Mouse (Mus musculus) lung, embryonic 16.5 days (tissue): Measurements from ENCODE around the gene C130026I21Rik. TPM values are rescaled to one million over a fixed set of nuclear protein-coding genes. Genes with fewer than 3 reads are reported as not detected.
"Not testable (repeated sequence)": the region's sequence is repeated elsewhere in the genome, so short reads cannot be mapped to it uniquely, and the experiment has no call there.

Experiments
- ATAC-seq: fragments of 200-750 bp; cut with Nextera tagmentation; 2 replicates; pipeline ENCODE4 v1.8.0; 2017; ENCODE audit warnings: low read depth, mild to moderate bottlenecking, moderate library complexity
- H3K27ac ChIP-seq: fragments of 300-500 bp; sonication (generic); 2 replicates; pipeline ENCODE4 v1.5.1; 2014; ENCODE audit warnings: mild to moderate bottlenecking, control low read depth, low read length
- H3K27me3 ChIP-seq: fragments of 300-500 bp; sonication (generic); 2 replicates; pipeline ENCODE4 v1.6.1; 2014; ENCODE audit warnings: low read depth, low read length, mixed read lengths; ENCODE audit not compliant: control insufficient read depth, insufficient read depth
- H3K36me3 ChIP-seq: fragments of 300-500 bp; sonication (generic); 2 replicates; pipeline ENCODE4 v1.6.1; 2014; ENCODE audit warnings: low read length; ENCODE audit not compliant: control insufficient read depth, insufficient read depth
- H3K4me1 ChIP-seq: fragments of 300-500 bp; sonication (generic); replicated peaks from 2 replicates; pipeline ENCODE4 v1.6.1; 2014; ENCODE audit warnings: low read length, mixed read lengths; ENCODE audit not compliant: control insufficient read depth, insufficient read depth
- H3K4me2 ChIP-seq: fragments of 300-500 bp; sonication (generic); 2 replicates; pipeline ENCODE4 v1.6.1; 2014; ENCODE audit warnings: low read depth, low read length, control low read depth
- H3K4me3 ChIP-seq: fragments of 300-500 bp; sonication (generic); 2 replicates; pipeline ENCODE4 v1.5.1; 2014; ENCODE audit warnings: mild to moderate bottlenecking, low read length, control low read depth
- H3K9ac ChIP-seq: fragments of 300-500 bp; sonication (generic); 2 replicates; pipeline ENCODE4 v1.6.1; 2014; ENCODE audit warnings: low read length, control low read depth
- H3K9me3 ChIP-seq: fragments of 300-500 bp; sonication (generic); 2 replicates; pipeline ENCODE4 v1.6.1; 2016; ENCODE audit warnings: low read length; ENCODE audit not compliant: control insufficient read depth
- WGBS: fragments of 180-500 bp; shearing (Covaris S2); extraction: QIAGEN DNeasy Blood & Tissue Kit; methylation state at CpG from one replicate; pipeline ENCODE4 v1.1.7; 2014; 5-methylcytosine and 5-hydroxymethylcytosine counted together
- polyA plus RNA-seq: library from polyadenylated mRNA; unstranded; fragments of >200 nt; fragmentation: Nextera tagmentation; extraction: Ambion mirVana; gene quantifications from 2 replicates; pipeline ENCODE4 v1.2.1, GENCODE M21; 2015

The C130026I21Rik gene
- polyA plus RNA-seq, 1 experiment from 2014 or later: 0.31 TPM

- ATAC-seq, H3K9ac ChIP-seq, H3K4me3 ChIP-seq, H3K27ac ChIP-seq, H3K4me2 ChIP-seq, H3K36me3 ChIP-seq, H3K4me1 ChIP-seq, H3K27me3 ChIP-seq, H3K9me3 ChIP-seq: not testable (repeated sequence)
- WGBS: 53% methylated on average over 2 of the region's 2 CpGs
These were observed 27.3 kb downstream of the C130026I21Rik start for GRCm38 (mm10) chr1:85243023-85243422.

GRCm38 (mm10) chr1:85239018-85239775 lies 31.2 kb downstream of the C130026I21Rik start:
- H3K9me3 ChIP-seq, H3K27ac ChIP-seq, H3K36me3 ChIP-seq, ATAC-seq, H3K4me1 ChIP-seq, H3K9ac ChIP-seq, H3K4me2 ChIP-seq, H3K27me3 ChIP-seq, H3K4me3 ChIP-seq: not testable (repeated sequence)
- WGBS: 69% methylated on average over 4 of the region's 4 CpGs

- H3K9me3 ChIP-seq, H3K27me3 ChIP-seq, ATAC-seq, H3K9ac ChIP-seq, H3K4me3 ChIP-seq, H3K27ac ChIP-seq, H3K36me3 ChIP-seq, H3K4me2 ChIP-seq, H3K4me1 ChIP-seq: not testable (repeated sequence)
- WGBS: 33% methylated on average over 1 of the region's 2 CpGs
These were observed 63.8 kb downstream of the C130026I21Rik start for GRCm38 (mm10) chr1:85206531-85206930.

GRCm38 (mm10) chr1:85199523-85199922 lies 70.8 kb downstream of the C130026I21Rik start:
- H3K4me3 ChIP-seq, H3K9me3 ChIP-seq, H3K9ac ChIP-seq, H3K27me3 ChIP-seq, ATAC-seq, H3K36me3 ChIP-seq, H3K27ac ChIP-seq, H3K4me1 ChIP-seq, H3K4me2 ChIP-seq: not testable (repeated sequence)
- 84% methylated on average over 3 of the region's 4 CpGs for WGBS

GRCm38 (mm10) chr1:85198647-85199350 lies 71.6 kb downstream of the C130026I21Rik start:
- not testable (repeated sequence) for H3K36me3 ChIP-seq, H3K4me3 ChIP-seq, H3K4me2 ChIP-seq

GRCm38 (mm10) chr1:85196732-85197131 lies 73.6 kb downstream of the C130026I21Rik start:
- not testable (repeated sequence) for ATAC-seq, H3K27ac ChIP-seq, H3K4me1 ChIP-seq, H3K36me3 ChIP-seq, H3K27me3 ChIP-seq, H3K4me3 ChIP-seq, H3K9ac ChIP-seq, H3K4me2 ChIP-seq, H3K9me3 ChIP-seq
- WGBS: 57% methylated on average over 4 of the region's 4 CpGs

More at GRCm38 (mm10) chr1:85198647-85199350, 71.6 kb downstream of the C130026I21Rik start:
- H3K9me3 ChIP-seq, H3K27ac ChIP-seq, H3K4me1 ChIP-seq, H3K9ac ChIP-seq, ATAC-seq, H3K27me3 ChIP-seq: not testable (repeated sequence)

- not testable (repeated sequence) for H3K4me3 ChIP-seq, H3K4me1 ChIP-seq, ATAC-seq, H3K36me3 ChIP-seq, H3K27me3 ChIP-seq, H3K9ac ChIP-seq, H3K9me3 ChIP-seq, H3K4me2 ChIP-seq, H3K27ac ChIP-seq
- 59% methylated on average over 5 of the region's 5 CpGs for WGBS
These were observed 76.6 kb downstream of the C130026I21Rik start for GRCm38 (mm10) chr1:85193761-85194160.

GRCm38 (mm10) chr1:85181981-85182380 lies 88.4 kb downstream of the C130026I21Rik start:
- H3K36me3 ChIP-seq, H3K27me3 ChIP-seq: not testable (repeated sequence)

GRCm38 (mm10) chr1:85178971-85179370 lies 91.4 kb downstream of the C130026I21Rik start:
- not testable (repeated sequence) for H3K4me1 ChIP-seq, ATAC-seq, H3K36me3 ChIP-seq, H3K4me3 ChIP-seq, H3K4me2 ChIP-seq, H3K27me3 ChIP-seq, H3K9ac ChIP-seq, H3K27ac ChIP-seq, H3K9me3 ChIP-seq
- WGBS: 84% methylated on average over 4 of the region's 4 CpGs

More at GRCm38 (mm10) chr1:85181981-85182380, 88.4 kb downstream of the C130026I21Rik start:
- H3K4me2 ChIP-seq, ATAC-seq, H3K4me3 ChIP-seq, H3K9me3 ChIP-seq, H3K9ac ChIP-seq, H3K27ac ChIP-seq, H3K4me1 ChIP-seq: not testable (repeated sequence)
- 83% methylated on average over 1 of the region's 3 CpGs for WGBS
